Mouse (Mus musculus) hindbrain, embryonic 14.5 days (tissue): ENCODE measurements at regions not wholly inside any gene's neighbourhood (a gene's known extent, or its start where the extent isn't known, plus 50 kb on each side); places are given as distances from the start of the nearest gene placed in this dataset.

Experiments
- ATAC-seq: fragments of 200-750 bp; cut with Nextera tagmentation; 2 replicates; pipeline ENCODE4 v1.8.0; 2017; ENCODE audit warnings: moderate number of reproducible peaks, mild to moderate bottlenecking, moderate TSS enrichment, moderate library complexity; ENCODE audit not compliant: low FRiP score
- DNase-seq: peaks from one replicate; pipeline ENCODE4 v3.0.0-alpha.2; 2015; ENCODE audit warnings: low spot score
- H3K27ac ChIP-seq: fragments of 300-500 bp; sonication (generic); 2 replicates; pipeline ENCODE4 v1.5.1; 2014; ENCODE audit warnings: mild to moderate bottlenecking, moderate library complexity
- H3K27me3 ChIP-seq: fragments of 300-500 bp; sonication (generic); 2 replicates; pipeline ENCODE4 v1.6.1; 2014; ENCODE audit warnings: mild to moderate bottlenecking, low read length, mixed read lengths; ENCODE audit not compliant: control insufficient read depth, insufficient read depth
- H3K36me3 ChIP-seq: fragments of 300-500 bp; sonication (generic); replicated peaks from 2 replicates; pipeline ENCODE4 v1.6.1; 2014; ENCODE audit not compliant: control insufficient read depth, insufficient read depth
- H3K4me1 ChIP-seq: fragments of 300-500 bp; sonication (generic); replicated peaks from 2 replicates; pipeline ENCODE4 v1.6.1; 2014; ENCODE audit warnings: antibody characterized with exemption, low read length, mixed read lengths; ENCODE audit not compliant: control insufficient read depth, insufficient read depth
- H3K4me2 ChIP-seq: fragments of 300-500 bp; sonication (generic); replicated peaks from 2 replicates; pipeline ENCODE4 v1.6.1; 2014; ENCODE audit warnings: mild to moderate bottlenecking, moderate library complexity
- H3K4me3 ChIP-seq: fragments of 300-500 bp; sonication (generic); replicated peaks from 2 replicates; pipeline ENCODE4 v1.5.1; 2014; ENCODE audit warnings: mild to moderate bottlenecking, low read length
- H3K9ac ChIP-seq: fragments of 300-500 bp; sonication (generic); 2 replicates; pipeline ENCODE4 v1.6.1; 2014
- H3K9me3 ChIP-seq: fragments of 300-500 bp; sonication (generic); 2 replicates; pipeline ENCODE4 v1.6.1; 2016; ENCODE audit warnings: low read length; ENCODE audit not compliant: control insufficient read depth
- WGBS: fragments of 180-500 bp; shearing (Covaris S2); extraction: QIAGEN DNeasy Blood & Tissue Kit; methylation state at CpG from one replicate; pipeline ENCODE4 v1.1.7; 2014; 5-methylcytosine and 5-hydroxymethylcytosine counted together

- no peaks in the 10 kb centered on the region for H3K4me1 ChIP-seq
- no peaks in the 10 kb centered on the region for H3K9me3 ChIP-seq
- H3K9ac ChIP-seq = no peak overlapping the region
- H3K4me3 ChIP-seq = no peak overlapping the region
- no peaks in the 10 kb centered on the region for H3K36me3 ChIP-seq
- no peak for ATAC-seq
- H3K27me3 ChIP-seq = no peaks in the 10 kb centered on the region
- no peak overlapping the region for H3K4me2 ChIP-seq
- DNase-seq = no peak
- 88% methylated on average over 11 of the region's 11 CpGs for whole genome bisulfite sequencing
- H3K27ac ChIP-seq = no peak overlapping the region
These were observed 76.5 kb upstream of the Arid2 start for GRCm38 (mm10) chr15:96210721-96211400.

GRCm38 (mm10) chr15:96213541-96214312 is 73.6 kb upstream of the Arid2 start:
- no peaks in the 10 kb centered on the region for H3K9me3 ChIP-seq
- WGBS = 74% methylated on average over 24 of the region's 24 CpGs

GRCm38 (mm10) chr15:96217896-96218295 is 69.4 kb upstream of the Arid2 start:
- Histone ChIP-seq H3K4me2 (no peak overlapping the region), H3K4me3 (no peak overlapping the region), H3K9ac (no peak overlapping the region), H3K27me3 (no peaks in the 10 kb centered on the region), H3K36me3 (no peaks in the 10 kb centered on the region), H3K4me1 (no peaks in the 10 kb centered on the region), H3K9me3 (no peaks in the 10 kb centered on the region), H3K27ac (no peak overlapping the region)
- DNase-seq (no peak), ATAC-seq (no peak)
- WGBS = 95% methylated on average over 15 of the region's 15 CpGs

More at GRCm38 (mm10) chr15:96213541-96214312, 73.6 kb upstream of the Arid2 start:
- Histone ChIP-seq H3K4me1 (no peaks in the 10 kb centered on the region), H3K4me3 (no peak overlapping the region), H3K27me3 (no peaks in the 10 kb centered on the region), H3K9ac (no peak overlapping the region), H3K4me2 (no peak overlapping the region), H3K36me3 (no peaks in the 10 kb centered on the region), H3K27ac (no peak overlapping the region)
- no peak for DNase-seq
- ATAC-seq = no peak

GRCm38 (mm10) chr15:96219746-96220145 is 67.6 kb upstream of the Arid2 start:
- no peaks in the 10 kb centered on the region for H3K4me1 ChIP-seq
- ATAC-seq (no peak), DNase-seq (no peak)
- no peak overlapping the region for H3K9ac ChIP-seq
- H3K27me3 ChIP-seq = no peaks in the 10 kb centered on the region
- H3K36me3 ChIP-seq = no peaks in the 10 kb centered on the region
- no peak overlapping the region for H3K4me3 ChIP-seq
- no peak overlapping the region for H3K27ac ChIP-seq
- no peaks in the 10 kb centered on the region for H3K9me3 ChIP-seq
- no peak overlapping the region for H3K4me2 ChIP-seq
- WGBS = 86% methylated on average over 7 of the region's 7 CpGs

- H3K9me3 ChIP-seq = no peaks in the 10 kb centered on the region
- H3K4me3 ChIP-seq = no peak overlapping the region
- DNase-seq (no peak), ATAC-seq (no peak)
- H3K27ac ChIP-seq = no peak overlapping the region
- no peaks in the 10 kb centered on the region for H3K4me1 ChIP-seq
- H3K27me3 ChIP-seq = no peaks in the 10 kb centered on the region
- no peak overlapping the region for H3K4me2 ChIP-seq
- H3K36me3 ChIP-seq = no peaks in the 10 kb centered on the region
- no peak overlapping the region for H3K9ac ChIP-seq
- WGBS = 93% methylated on average over 3 of the region's 3 CpGs
These were observed 55.3 kb upstream of the Arid2 start for GRCm38 (mm10) chr15:96231969-96232368.

GRCm38 (mm10) chr15:96233113-96233512 is 54.2 kb upstream of the Arid2 start:
- Histone ChIP-seq H3K9me3 (no peaks in the 10 kb centered on the region), H3K36me3 (no peaks in the 10 kb centered on the region), H3K4me1 (no peaks in the 10 kb centered on the region), H3K27me3 (no peaks in the 10 kb centered on the region), H3K4me2 (no peak overlapping the region), H3K4me3 (no peak overlapping the region), H3K9ac (no peak overlapping the region), H3K27ac (no peak overlapping the region)
- no peak for DNase-seq
- no peak for ATAC-seq

GRCm38 (mm10) chr15:96234783-96235182 is 52.5 kb upstream of the Arid2 start:
- no peaks in the 10 kb centered on the region for H3K9me3 ChIP-seq
- H3K27ac ChIP-seq = no peak overlapping the region
- no peaks in the 10 kb centered on the region for H3K27me3 ChIP-seq
- 55% methylated on average over 8 of the region's 8 CpGs for WGBS
- no peak overlapping the region; the same call in 1 of the 2 replicates for H3K9ac ChIP-seq
- H3K4me1 ChIP-seq = no peaks in the 10 kb centered on the region
- DNase-seq (no peak), ATAC-seq (no peak)
- no peak overlapping the region for H3K4me3 ChIP-seq
- H3K36me3 ChIP-seq = no peaks in the 10 kb centered on the region
- no peak overlapping the region for H3K4me2 ChIP-seq
